Mouse (Mus musculus): ENCODE results near the gene Frmd5.

DNA sequence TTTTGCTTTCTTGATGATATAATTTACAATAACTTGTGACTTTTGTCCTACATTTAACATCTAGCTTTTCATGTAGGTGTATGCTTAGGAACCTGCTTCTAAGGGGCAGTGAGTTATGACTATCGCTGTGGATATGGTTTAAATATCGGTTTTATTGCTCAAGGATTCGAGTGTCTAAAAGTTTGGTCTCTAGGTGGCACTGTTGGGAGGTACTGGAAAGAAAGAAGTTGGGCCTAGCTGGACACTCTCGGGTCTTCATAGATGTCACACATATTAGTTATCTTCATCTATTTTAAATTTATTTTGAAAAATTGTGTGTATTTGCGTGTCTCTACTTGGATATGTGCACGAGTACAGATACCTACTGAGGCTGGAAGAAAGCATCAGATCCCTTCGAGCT, 127.2 kb downstream of the Frmd5 start:
- TF ChIP-seq CTCF (IDR thresholded peaks at IDR 0.05; ENCODE audit: low read depth) = peak; percentile 59
- TF ChIP-seq EP300 (optimal IDR thresholded peaks at IDR 0.05) = no peak

All from stomach, postnatal 0 days (tissue).